Mouse (Mus musculus): ENCODE measurements around the gene Vps18.
A peak's percentile ranks its signal among the peaks of the same experiment; 100 is the strongest.

The Vps18 gene

DNA sequence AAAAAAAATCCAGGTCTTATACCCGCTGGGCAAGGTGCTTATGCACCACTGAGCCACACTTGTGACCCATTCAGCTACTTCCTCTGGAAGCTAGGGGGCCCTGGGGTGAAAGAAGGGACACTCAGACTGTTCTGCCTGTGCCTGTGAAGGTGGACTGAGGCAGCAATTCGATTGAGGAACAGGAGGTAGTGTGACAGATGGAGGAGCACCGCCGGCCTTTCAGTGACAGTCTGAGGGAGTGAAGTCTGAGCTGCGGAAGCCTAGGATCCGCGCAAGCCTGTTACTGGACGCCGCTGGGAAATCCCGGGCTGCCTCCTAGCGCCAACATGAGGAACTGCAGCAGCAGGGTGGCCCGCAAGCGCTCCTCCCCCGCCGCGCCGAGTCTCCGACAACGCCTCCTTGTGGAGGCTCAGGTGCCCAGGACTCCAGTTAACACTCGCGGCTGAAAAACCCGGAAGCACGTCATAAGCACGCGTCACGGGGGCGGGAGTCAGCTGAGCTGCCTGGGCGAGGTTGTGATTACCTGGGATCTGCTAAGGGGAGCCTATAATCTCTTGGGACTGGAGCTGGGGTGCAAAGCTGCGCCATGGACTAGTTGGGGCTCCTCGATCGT, at the start of gene Vps18:
Gene Vps18, plus strand, starts transcription at position 471 of the 613 bp plus-strand sequence.
- peak; percentile 98 for DNase-seq (ENCODE audit: low spot score)

DNA sequence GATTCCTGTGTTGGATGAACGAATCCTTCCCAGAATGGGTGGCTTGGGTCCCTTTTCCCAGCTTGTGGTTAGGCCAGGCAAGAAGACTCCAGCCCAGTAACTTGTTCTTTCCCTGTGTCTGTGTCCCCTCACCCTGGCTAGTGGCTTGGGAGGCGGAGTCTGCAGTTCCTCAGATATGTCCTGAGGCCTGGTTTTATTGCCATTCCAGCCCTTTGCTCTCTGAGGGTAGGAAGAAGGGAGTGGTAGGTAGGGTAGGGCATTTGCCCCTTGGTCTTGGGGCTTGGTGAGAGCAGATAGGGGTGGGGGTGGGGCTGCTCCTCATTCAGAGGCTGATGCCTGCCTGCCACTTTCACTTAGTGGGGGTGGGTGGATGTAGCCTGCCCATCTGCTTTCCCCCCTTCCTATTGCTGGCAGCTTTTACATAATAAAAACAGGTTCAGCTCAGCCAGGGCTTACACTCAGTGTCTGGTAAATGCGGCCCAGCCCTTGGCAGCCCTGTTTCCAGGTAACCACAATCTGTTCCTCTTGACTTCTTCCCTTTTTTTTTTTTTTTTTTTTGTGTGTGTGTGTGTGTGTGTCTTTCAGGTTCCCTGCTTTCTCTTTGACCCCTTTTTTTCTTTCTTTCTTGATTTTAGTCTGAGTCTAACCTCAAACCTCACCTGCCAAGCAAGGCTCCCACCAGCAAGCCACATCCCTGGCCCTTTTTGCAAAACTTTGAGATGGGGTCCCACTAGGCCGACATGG, 48.3 kb upstream of the Vps18 start:
- no peak for DNase-seq (ENCODE audit: low spot score)

DNA sequence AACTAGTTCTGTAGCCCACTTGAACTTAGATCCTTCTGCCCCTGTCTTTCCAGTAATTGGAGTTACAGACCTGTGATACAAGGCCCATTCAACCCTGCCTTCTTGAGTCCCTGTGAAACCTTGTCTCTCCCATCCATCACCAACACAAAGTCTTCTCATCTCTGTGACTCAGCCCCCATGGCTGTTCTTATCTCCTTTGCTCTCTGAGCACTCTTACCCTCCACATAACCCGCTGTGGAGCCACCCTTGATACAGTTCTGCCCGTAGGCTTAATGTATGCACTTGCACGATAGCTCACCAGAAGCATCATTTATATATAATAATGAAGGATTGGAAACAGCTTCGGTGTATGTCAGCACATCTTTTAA, 47.7 kb upstream of the Vps18 start:
- no peak for DNase-seq (ENCODE audit: low spot score)

DNA sequence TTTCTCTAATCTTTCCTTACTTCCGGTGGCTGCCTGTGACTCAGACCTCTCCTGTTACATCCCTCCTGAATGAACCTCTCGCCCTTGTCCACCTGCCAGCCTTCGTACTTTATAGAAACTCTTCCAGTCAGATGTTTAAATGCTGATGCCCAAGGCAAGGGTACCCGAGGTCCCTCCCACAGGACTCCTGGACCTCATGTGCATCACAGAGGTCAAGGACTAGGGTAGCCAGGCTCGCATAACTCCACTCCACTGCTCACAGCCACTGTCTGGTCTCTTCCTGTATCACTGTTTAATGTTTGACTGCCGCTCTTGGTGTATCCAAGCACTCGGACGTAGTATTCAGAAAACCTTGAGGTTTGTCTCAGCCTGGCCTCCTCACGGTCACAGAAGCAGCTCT, 46.0 kb upstream of the Vps18 start:
- DNase-seq (ENCODE audit: low spot score): no peak

DNA sequence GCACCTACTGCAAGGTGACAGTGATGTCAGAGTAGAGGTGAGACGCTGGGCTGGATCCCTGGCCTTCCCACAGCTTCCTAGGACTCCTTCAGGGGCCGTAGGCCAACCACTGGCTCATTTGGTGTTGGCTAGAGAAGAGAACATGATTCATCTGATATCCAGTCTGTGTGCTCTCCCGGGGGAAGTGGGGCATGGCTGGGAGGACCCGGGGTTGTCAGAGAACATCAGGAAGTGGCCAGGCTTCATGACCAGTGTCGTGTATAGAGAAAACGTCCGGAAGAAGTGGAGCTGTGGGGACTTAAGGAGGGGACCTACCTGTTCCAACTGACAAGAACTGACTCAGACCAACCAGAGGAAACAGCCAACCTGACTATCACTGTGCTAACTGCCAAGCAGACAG, 43.3 kb upstream of the Vps18 start:
- DNase-seq (ENCODE audit: low spot score): no peak

DNA sequence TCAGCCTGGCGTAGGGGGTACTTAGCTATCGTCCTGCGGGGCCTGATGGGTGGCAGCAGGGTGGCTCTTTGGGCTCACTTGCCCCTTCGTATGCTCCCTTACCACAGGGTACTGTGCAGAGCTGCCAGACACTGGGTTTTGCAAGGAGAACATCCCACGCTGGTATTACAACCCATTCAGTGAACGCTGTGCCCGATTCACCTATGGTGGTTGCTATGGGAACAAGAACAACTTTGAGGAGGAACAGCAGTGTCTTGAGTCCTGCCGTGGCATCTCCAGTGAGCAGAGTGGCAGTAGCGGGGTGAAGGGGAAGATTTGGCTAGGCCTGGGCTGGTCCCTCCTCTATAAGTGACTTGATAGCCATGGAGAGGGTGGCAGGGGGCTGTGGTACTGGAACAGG, 40.6 kb upstream of the Vps18 start:
- DNase-seq (ENCODE audit: low spot score): no peak

DNA sequence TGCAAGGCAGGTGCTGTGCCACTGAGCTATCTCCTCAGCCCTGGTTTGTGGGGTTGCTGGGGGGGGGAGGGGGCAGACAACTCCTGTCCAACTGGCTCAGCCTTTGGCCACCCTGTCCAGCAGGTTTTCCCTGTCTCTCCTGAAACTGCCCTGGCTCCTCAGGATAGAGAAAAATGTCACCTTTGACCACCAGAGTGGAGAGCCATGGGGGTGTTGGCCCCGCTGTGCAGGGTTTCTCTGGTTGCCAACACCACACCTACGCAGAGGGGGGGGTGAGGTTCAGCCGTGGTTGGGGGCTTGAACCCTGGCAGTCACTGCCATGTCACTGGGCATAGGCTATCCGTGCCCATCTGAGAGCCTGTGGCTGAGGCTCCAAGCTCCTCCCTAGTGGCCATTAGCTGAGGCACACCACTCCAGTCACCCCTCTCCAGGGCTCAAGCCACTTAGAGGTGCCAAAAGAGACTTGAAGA, 38.9 kb upstream of the Vps18 start:
- no peak for DNase-seq (ENCODE audit: low spot score)

DNA sequence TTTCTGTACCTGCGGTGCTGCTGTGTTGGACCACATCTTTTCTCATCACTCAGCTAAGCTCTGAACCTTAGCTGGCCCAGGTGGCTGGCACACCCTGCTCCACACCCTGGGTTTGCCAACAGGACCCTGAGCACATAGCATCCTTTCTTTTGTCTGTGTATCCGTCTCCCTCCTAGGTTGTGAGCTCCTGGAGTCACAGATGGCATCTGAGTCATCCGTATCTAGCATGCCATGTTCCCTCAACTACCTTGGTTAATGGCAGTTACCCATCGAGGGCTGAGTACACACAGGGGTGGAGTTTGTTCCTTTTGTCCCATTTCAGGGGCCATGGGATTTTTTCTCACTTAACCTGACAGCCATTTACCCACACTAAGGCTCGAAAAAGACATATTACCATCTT, 38.2 kb upstream of the Vps18 start:
- no peak for DNase-seq (ENCODE audit: low spot score)

DNA sequence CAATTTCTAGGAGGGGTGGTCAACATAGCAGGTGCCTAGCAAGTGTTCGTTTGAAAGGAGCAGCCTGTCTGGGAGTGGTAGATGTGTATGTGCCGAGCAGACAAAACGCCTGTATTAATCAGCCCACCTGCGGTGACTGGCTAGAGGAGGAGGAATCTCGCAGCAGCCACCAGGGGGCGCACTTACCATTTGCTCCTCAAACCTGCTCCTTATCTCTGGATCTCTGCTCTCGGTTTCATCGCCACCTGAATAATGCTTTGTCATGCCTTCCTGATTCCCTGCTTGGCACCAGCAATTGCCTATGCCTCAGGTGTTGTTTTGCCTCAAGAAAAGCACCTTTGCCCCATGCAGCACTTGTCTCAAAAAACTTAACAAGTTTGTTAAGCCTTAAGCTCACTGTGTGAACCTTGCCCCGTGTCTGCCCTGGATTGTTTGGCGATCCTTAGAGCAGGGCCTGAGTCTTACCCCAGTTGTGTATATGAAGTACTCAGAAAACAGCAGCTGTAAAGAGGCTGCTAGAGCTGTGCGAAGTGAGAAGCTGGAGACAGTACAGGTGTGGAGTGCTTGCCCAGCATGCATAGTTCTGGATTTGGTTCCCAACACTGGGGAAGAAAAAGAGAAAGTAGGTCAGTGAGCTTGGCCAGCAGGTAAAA, 37.6 kb upstream of the Vps18 start:
- DNase-seq (ENCODE audit: low spot score): peak; percentile 81

DNA sequence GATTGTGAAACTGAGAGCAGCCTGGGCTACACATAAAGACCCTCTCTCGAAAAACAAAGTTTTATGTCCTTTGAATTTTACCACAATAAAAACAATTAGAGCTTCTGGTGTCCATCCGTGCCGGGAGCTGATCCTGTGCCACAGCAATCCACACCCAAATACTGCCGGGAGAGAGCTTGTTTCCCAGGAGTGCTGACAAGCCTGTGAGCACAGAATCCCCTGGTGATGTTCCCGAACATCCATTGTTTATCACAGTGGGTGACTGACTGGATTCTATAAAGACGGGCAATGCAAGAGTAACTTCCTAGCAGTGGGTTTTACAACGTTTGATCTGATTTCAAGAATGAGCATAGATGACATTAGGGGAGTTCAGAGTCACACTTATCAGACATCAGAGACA, 33.6 kb upstream of the Vps18 start:
- DNase-seq (ENCODE audit: low spot score): no peak

DNA sequence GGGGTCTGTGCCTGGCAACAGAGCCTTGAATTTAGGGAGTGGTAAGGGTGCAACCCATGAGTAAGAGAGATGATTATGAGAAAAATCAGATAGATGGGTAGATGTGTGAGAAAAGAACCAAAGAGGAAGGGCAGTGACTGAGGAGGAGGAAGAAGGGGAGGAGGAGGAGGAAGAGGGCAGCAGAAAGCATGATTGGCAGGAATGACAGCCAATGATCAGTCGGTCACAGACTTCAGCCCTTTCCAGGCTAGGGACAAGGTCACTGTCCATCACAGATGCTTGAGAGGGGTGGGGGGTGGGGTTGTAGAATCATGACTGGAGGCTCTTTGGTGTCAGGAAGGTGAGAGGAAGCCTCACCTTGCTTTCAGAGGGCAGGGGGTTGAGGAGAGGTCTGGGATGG, 28.0 kb upstream of the Vps18 start:
- DNase-seq (ENCODE audit: low spot score): no peak

DNA sequence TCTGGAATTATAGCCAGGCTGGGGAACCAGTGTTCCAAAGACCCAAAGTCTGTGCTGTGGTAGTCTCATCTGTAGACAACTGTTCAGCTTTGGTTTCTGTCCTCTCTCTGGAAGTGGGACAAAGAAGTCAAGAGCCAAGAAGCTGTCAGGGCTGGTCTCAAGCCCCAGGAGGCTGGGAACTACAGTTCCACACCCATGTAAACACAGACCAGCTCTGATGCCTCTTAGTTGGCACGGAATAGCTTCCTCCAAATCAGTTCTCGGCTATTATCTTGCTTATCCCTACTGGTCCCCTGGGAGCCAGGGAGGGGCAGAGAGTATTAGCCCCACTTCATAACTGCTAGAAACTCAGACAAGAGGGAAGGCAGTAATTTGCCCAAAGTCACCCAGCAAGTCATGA, 27.2 kb upstream of the Vps18 start:
- no peak for DNase-seq (ENCODE audit: low spot score)

DNA sequence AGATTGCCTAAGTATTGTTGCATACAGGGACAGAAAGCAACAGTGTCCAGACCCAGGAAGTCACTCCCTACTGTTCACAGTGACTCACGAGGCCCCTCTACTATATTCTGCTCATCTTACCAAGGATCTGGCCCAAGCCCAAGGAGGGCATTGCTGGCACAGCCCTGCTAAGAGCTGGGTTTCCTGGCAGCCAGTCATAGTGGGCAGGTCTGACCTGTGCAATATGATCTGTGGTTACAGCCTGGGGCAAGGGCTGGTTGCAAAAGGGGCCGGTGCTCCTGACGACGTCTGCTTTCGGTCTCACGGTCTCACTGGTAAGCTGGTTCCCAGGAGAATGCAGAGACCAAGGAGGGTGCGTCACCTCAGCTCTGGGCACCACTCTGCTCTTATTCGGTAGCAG, 25.6 kb upstream of the Vps18 start:
- DNase-seq (ENCODE audit: low spot score): no peak

DNA sequence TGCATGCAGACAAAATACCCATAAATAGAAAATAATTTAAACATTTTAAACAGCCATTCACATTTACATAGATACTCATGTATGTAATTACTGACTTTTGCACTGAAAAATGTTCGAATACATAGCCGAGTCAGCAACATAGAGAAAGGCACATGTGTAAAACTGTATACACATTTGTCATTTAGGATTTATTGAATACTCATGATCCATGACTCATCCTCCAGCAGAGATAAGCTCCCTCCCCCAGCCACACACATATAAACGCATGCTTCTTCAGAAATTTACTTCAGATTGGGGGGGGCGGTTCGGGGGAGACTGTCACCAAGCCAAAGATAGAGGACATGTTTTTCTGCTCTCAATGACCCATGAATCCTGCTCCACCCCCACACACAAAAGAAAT, 24.7 kb upstream of the Vps18 start:
- DNase-seq (ENCODE audit: low spot score): no peak

DNA sequence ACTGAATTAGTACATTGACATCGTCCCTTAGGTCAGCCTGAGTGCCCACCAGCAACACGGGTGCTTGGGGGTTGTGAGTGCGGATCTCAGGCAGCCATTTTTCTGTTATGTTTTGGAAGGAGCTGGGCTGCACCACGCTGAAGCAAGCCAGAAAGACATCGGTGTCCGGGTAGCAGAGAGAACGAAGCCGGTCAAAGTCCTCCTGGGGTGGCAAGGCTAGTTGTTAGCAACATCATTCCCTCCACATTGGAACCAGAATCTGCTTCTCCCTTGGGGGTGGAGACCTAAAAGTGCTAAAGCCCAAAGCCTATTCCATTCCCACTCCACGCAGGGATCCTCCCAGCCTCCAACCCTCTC, 18.3 kb upstream of the Vps18 start:
- no peak for DNase-seq (ENCODE audit: low spot score)

DNA sequence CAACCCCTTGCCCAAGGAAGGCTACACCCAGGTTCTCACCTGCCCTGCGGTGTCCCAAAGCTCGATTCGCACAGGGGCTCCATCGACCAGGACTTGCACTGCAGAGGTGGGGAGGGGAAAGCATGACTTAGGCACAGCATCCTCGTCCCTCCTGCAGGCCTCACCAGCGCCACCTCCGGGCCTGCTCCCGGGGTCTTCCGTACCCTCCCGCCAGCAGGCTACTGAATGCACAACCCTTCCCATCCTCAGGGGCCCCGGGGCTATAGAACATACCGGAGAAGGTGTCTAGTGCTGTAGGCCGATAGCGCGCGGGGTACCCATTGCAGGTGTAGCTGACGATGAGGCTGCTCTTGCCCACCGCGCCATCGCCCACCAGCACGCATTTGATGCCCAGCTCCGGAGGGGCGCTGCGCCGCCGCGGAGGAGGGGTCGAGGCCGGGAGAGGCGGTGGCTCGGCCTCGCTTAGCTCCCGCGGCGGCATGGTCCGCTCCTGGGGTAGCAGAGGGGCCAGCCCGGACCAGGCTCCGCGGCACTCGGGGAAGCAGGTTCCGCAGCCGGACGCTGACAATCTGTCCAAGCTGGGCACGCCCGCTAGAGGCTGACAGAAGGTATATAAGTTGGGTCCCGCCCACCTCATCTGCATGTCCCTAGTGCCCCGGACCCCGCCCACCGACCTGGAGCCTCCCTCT, 17.8 kb upstream of the Vps18 start, which contains the start of gene Rhov:
Gene Rhov, minus strand, starts transcription at position 630 of the 689 bp plus-strand sequence.
- DNase-seq (ENCODE audit: low spot score): peak; percentile 67

DNA sequence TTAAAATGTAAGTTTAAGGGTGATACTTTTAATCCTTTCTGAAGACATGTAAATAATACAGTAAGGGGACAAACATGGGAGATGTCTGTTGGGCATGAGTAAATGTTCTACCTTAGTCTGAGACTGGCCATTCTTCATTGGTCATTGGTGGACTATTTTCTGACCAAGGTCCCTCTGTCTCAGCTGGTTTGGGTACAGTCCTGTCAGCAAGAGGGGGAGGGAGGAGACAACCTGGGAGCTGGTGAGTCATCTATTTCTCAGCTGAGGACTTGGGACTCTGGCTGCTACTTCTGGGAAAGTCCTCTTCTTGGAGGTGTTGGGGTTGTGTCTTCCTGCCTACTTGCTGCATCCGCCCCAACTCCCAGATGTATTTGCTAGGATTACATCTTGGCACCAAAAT, 14.4 kb upstream of the Vps18 start:
- no peak for DNase-seq (ENCODE audit: low spot score)

DNA sequence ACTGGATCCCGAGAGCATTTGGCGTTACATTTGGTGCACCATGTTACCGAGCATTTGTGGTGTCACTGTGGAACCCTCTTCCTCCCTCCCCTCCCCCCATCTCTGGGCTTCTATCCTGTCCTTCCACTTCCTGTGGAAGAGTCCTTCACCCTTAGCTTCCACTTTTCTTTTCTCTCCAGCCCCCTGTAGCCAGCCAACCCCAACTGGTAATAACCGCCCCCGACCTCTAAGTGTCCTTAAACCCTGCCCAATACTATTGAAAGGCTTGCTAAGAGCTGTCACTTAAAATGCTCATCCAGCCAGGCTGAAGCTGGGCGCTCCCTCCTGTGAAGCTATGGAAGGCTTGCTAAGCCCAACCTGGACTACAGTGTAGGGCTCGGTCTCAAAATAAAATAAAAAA, 11.6 kb upstream of the Vps18 start:
- no peak for DNase-seq (ENCODE audit: low spot score)

DNA sequence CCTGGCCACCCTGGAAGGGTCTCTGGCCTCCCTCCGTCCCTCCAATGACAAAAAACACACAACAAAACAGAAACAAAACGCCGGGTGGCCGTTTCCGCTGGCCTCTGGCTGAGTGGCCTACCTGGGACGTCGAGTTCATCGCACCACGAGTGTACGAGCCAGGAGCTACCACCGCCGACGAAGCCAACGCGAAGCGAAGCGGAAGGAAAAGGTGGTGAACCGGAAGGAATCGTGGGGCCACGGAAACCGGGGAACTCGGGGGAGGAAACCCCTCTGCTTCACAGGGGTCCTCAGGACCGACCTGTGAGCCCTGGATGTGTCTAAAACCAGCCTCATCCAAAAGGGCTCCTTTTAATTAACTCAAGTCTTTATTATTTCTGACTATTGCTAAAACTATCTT, 10.7 kb upstream of the Vps18 start:
- no peak for DNase-seq (ENCODE audit: low spot score)

DNA sequence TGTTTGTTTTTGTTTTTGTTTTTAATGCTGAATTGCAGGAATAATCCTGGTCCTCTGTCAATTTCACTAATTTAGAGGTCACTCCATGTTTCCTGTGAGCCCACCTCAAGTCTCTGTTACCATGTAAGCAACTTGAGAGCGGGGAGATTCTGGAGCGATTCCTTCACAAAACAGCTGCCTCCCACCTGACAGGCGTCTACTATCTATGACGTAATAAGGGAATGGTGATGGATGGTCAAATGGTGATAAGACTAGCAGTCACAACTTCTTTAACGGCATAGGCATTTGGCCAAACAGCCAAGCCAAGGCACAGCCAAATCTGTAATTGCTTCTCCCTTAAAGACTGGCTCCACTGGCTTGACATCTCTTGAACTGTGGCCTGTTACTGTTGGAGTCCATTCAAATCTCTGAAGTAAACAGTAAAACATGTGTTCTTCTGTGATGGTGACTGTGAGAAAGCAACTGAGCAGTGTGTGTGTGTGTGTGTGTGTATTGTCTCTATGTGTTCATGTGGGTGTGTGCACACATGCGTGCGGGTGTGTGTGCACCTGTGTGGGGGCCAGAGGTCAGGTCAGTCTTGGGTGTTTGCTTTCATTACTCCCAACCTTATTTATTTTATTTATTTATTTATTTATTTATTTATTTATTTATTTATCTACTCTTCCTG, 6.5 kb upstream of the Vps18 start:
- no peak for DNase-seq (ENCODE audit: low spot score)

DNA sequence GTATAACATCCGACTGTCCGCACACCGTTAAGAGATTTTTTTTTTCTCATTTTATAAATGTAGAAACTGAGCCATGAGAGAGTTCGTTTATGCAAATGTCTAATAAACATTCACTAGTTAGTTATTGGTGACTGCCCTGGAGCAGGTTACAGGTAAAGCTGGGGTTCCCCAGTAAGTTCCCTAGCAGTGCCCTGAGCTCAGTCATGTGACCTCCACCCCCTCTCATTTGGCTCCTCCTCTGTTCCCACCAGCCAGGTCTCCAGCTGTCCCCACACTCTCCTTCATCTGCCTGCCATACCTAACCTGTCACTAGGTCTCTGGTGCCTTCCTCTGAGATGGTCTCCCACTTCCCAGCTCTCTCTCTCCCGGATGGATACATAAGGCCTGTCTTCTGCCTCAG, 1.2 kb upstream of the Vps18 start:
- no peak for DNase-seq (ENCODE audit: low spot score)

DNA sequence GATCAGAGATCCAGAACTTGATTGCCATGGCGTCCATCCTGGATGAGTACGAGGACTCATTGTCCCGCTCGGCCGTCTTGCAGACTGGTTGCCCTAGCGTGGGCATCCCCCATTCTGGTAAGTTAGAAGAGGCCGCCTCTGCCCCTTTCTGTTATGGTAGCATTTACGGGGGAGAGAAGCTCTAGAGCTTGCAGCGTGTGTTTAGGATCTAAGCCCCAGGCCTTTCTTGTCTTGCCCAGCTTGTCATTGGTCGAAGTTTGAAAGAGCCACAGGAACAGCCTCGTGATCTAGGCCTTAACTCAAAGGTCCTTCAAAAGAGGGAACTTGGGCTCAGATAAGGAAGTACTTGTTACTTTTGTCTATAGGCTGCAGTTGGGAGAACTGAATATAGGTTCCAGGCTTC, 475 bp downstream of the Vps18 start:
- no peak for DNase-seq (ENCODE audit: low spot score)
